Mouse (Mus musculus) spleen, adult 2 months (tissue): ENCODE measurements around the gene P2rx6. TPM values are rescaled to one million over a fixed set of nuclear protein-coding genes. Genes with fewer than 3 reads are reported as not detected.
A peak's percentile ranks its signal among the peaks of the same experiment; 100 is the strongest.

Source experiments
- DNase-seq, 2 experiments: peaks; one replicate each; pipeline versions ENCODE4 v3.0.0 to v3.0.0-alpha.2; 2012 to 2021; ENCODE audit warnings: low spot score in 2 of 2, low read depth in 1 of 2
- H3K27ac ChIP-seq: fragments of 200-500 bp; 2 replicates; pipeline ENCODE4 v1.5.1; 2012; ENCODE audit warnings: low read length, inconsistent platforms; ENCODE audit not compliant: insufficient read depth
- H3K27me3 ChIP-seq: fragments of 200-500 bp; 2 replicates; pipeline ENCODE4 v1.6.1; 2012; ENCODE audit warnings: mild to moderate bottlenecking, moderate library complexity, low read length, inconsistent platforms; ENCODE audit not compliant: control insufficient read depth, insufficient read depth
- H3K36me3 ChIP-seq: fragments of 200-500 bp; 2 replicates; pipeline ENCODE4 v1.6.1; 2012; ENCODE audit warnings: mild to moderate bottlenecking, low read length, inconsistent platforms; ENCODE audit not compliant: control insufficient read depth, insufficient read depth
- H3K4me1 ChIP-seq: fragments of 200-500 bp; 2 replicates; pipeline ENCODE4 v1.6.1; 2011; ENCODE audit warnings: inconsistent platforms; ENCODE audit not compliant: control insufficient read depth, insufficient read depth, insufficient read length
- H3K4me3 ChIP-seq: fragments of 200-500 bp; 2 replicates; pipeline ENCODE4 v1.5.1; 2011; ENCODE audit warnings: mild to moderate bottlenecking, inconsistent platforms; ENCODE audit not compliant: insufficient read depth, insufficient read length; ENCODE audit errors: extremely low read depth
- CTCF ChIP-seq: fragments of 200-500 bp; IDR thresholded peaks from 2 replicates; pipeline ENCODE4 v1.5.1; 2011; ENCODE audit warnings: mild to moderate bottlenecking, inconsistent platforms; ENCODE audit not compliant: insufficient read depth, insufficient read length, insufficient replicate concordance; ENCODE audit errors: extremely low read depth
- POLR2A ChIP-seq: fragments of 200-500 bp; IDR thresholded peaks from 2 replicates; pipeline ENCODE4 v1.6.1; 2011; ENCODE audit warnings: low read depth, low read length, inconsistent platforms
- WGBS: fragments of 180-500 bp; shearing (Covaris S2); methylation state at CpG from one replicate; pipeline ENCODE4 v1.1.7; 2018; 5-methylcytosine and 5-hydroxymethylcytosine counted together
- polyA plus RNA-seq: library from polyadenylated mRNA; depleted of rRNA; stranded (reverse); fragments of >200 nt; gene quantifications from 2 replicates; pipeline ENCODE4 v1.2.3, GENCODE M21; 2012; rRNA removed

The P2rx6 gene
- polyA plus RNA-seq, 1 experiment, result 0.33 TPM

DNA sequence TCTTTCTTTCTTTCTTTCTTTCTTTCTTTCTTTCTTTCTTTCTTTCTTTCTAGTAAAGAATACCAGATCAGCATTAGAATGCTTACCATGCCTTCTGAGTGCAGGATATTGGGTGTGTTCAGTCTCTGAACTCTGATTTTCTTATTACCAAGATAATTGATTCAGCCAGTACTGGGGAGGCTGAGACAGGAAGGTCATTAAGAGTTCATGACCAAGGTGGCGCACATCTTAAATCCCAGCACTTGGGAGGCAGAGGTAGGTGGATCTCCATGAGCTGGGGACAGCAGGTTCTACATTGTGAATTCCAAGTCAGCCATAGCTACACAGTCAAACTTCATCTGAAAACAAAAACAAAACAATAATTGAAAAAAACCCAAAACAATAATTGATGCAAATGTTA is 60.3 kb downstream of the P2rx6 start:
- Histone ChIP-seq H3K4me1 (no peaks in the 10 kb centered on the region; the same call in 1 of the 2 replicates), H3K27me3 (no peaks in the 10 kb centered on the region), H3K27ac (no peak overlapping the region), H3K36me3 (peaks cover 5% of the 10 kb centered on the region; the same call in 1 of the 2 replicates), H3K4me3 (no peak overlapping the region)
- no peak for DNase-seq
- WGBS, result 93% methylated on average over 1 of the region's 1 CpGs
- no peak for TF ChIP-seq CTCF
- TF ChIP-seq POLR2A, result no peak

- H3K4me3 ChIP-seq, result no peak overlapping the region
- TF ChIP-seq POLR2A (no peak), CTCF (peak; percentile 29; the same call in 1 of the 2 replicates)
- no peak overlapping the region for H3K27ac ChIP-seq
- H3K27me3 ChIP-seq, result no peaks in the 10 kb centered on the region
- H3K4me1 ChIP-seq, result no peaks in the 10 kb centered on the region
- no peak for DNase-seq
- WGBS, result 81% methylated on average over 8 of the region's 8 CpGs
- peaks cover 22% of the 10 kb centered on the region; the same call in 1 of the 2 replicates for H3K36me3 ChIP-seq
These were observed 64.0 kb downstream of the P2rx6 start for GRCm38 (mm10) chr16:17625488-17626268.

DNA sequence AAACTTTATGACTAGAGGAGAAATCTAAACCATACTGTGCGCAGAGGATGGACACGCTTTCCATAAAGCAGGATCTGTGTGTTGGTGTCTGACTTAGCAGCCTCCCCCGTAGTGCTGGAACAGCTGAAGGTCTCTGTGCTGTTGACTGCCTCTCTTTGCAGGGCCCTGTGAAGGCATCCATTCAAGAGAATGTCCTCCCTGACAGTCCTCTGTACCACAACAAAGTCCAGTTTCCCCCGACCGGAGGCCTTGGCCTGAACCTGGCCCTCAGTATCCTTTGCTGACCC is 64.5 kb downstream of the P2rx6 start:
- TF ChIP-seq POLR2A (no peak), CTCF (no peak)
- H3K27ac ChIP-seq, result no peak overlapping the region
- DNase-seq, result no peak
- no peaks in the 10 kb centered on the region for H3K27me3 ChIP-seq
- 94% methylated on average over 5 of the region's 5 CpGs for WGBS
- peaks cover 22% of the 10 kb centered on the region; the same call in 1 of the 2 replicates for H3K36me3 ChIP-seq
- no peaks in the 10 kb centered on the region for H3K4me1 ChIP-seq
- no peak overlapping the region for H3K4me3 ChIP-seq

Other genes starting within 250 kb of the P2rx6 start
- 0.05 and 0.14 TPM in 2 replicates for gene Serpind1, start 230.5 kb upstream of the P2rx6 start, polyA plus RNA-seq
- gene Snap29, start 155.9 kb upstream of the P2rx6 start, polyA plus RNA-seq, result 7.1 and 7.3 TPM in 2 replicates
- gene Pi4ka, start 155.6 kb upstream of the P2rx6 start, polyA plus RNA-seq, result 49.4 and 53.5 TPM in 2 replicates
- 50.5 and 67.7 TPM in 2 replicates for gene Crkl, start 109.9 kb upstream of the P2rx6 start, polyA plus RNA-seq
- gene Aifm3, start 72.3 kb upstream of the P2rx6 start, polyA plus RNA-seq, result 0.23 TPM in 2 replicates
- gene Lztr1, start 53.2 kb upstream of the P2rx6 start, polyA plus RNA-seq, result 110 and 149 TPM in 2 replicates
- 56.2 and 81.6 TPM in 2 replicates for gene Thap7, start 30.7 kb upstream of the P2rx6 start, polyA plus RNA-seq
- not detected in 2 replicates for gene Lrrc74b, start 638 bp upstream of the P2rx6 start, polyA plus RNA-seq
- 4.3 and 5.1 TPM in 2 replicates for gene Slc7a4, start 21.3 kb downstream of the P2rx6 start, polyA plus RNA-seq
- gene Smpd4, start 57.5 kb downstream of the P2rx6 start, polyA plus RNA-seq, result 42.5 and 44.6 TPM in 2 replicates
- gene Ccdc74a, start 84.6 kb downstream of the P2rx6 start, polyA plus RNA-seq, result 1.0 and 1.4 TPM in 2 replicates
- gene Med15, start 171.0 kb downstream of the P2rx6 start, polyA plus RNA-seq, result 110 and 117 TPM in 2 replicates
- gene Klhl22, start 197.7 kb downstream of the P2rx6 start, polyA plus RNA-seq, result 20.0 and 25.5 TPM in 2 replicates
- gene Scarf2, start 235.4 kb downstream of the P2rx6 start, polyA plus RNA-seq, result 27.6 and 40.8 TPM in 2 replicates